Mouse (Mus musculus): Measurements from ENCODE around the gene Retn.

- TF ChIP-seq FLI1 (IDR thresholded peaks at IDR 0.05; ENCODE audit: low read length) (peak; percentile 63; the same call in 1 of the 2 replicates), GATA1 (IDR thresholded peaks at IDR 0.05; ENCODE audit: borderline replicate concordance, low read length) (no peak)
These were observed 34.2 kb upstream of the Retn start, which contains the start of the genes Xab2 and Pet100 for GRCm38 (mm10) chr8:3621199-3621970.

All from megakaryocyte, embryonic 14.5 days (primary cell).